Mouse (Mus musculus): Measurements from ENCODE around the gene Wfdc1. TPM values are rescaled to one million over a fixed set of nuclear protein-coding genes. Genes with fewer than 3 reads are reported as not detected.
A peak's percentile ranks its signal among the peaks of the same experiment; 100 is the strongest.

Wfdc1 gene
- total and polyA plus RNA-seq, 2 experiments from 2014 or later: 8.5 to 11.6 TPM

GRCm38 (mm10) chr8:119641058-119641457, 25.1 kb upstream of the Wfdc1 start:
- no peak overlapping the region for H3K4me2 ChIP-seq (ENCODE audit: low read depth, low read length, poor library complexity, severe bottlenecking)
- no peak overlapping the region for H3K4me3 ChIP-seq (ENCODE audit: low read depth, low read length)
- H3K27ac ChIP-seq (ENCODE audit: low read depth, low read length): no peak overlapping the region
- WGBS: 88% methylated on average over 5 of the region's 5 CpGs
- H3K27me3 ChIP-seq (ENCODE audit: insufficient read depth, low read length): no peaks in the 10 kb centered on the region
- H3K36me3 ChIP-seq (ENCODE audit: insufficient read depth, low read length): no peaks in the 10 kb centered on the region
- no peaks in the 10 kb centered on the region for H3K4me1 ChIP-seq (ENCODE audit: insufficient read depth, low read length)
- H3K9ac ChIP-seq (replicated peaks; ENCODE audit: low read length, poor library complexity, severe bottlenecking): no peak overlapping the region
- no peak for TF ChIP-seq CTCF (IDR thresholded peaks at IDR 0.05)
- DNase-seq (ENCODE audit: low spot score) (no peak), ATAC-seq (ENCODE audit: low FRiP score) (no peak)
- no peaks in the 10 kb centered on the region for H3K9me3 ChIP-seq (ENCODE audit: low read length)

DNA sequence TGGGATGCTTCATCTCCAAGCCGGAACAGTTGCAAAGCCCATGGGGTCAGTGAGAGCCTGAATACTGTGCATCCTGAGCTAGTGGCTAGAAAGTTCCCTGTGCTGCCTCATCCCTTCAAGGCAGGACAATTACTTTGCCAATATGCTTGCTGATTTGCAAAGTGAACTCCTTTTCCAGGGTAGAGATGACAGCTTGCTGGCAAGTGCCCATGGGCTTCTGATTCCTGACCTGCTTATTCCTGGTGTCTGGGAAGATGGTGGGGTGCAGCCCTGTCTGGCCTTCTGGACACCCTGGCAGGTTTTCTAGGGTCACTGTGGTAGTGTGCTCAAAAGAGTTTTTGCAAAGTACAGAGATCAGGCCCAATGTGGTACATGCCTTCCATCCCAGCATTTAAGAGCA, 23.2 kb upstream of the Wfdc1 start:
- Histone ChIP-seq H3K4me2 (ENCODE audit: low read depth, low read length, poor library complexity, severe bottlenecking) (no peak overlapping the region), H3K4me3 (ENCODE audit: low read depth, low read length) (no peak overlapping the region), H3K27me3 (ENCODE audit: insufficient read depth, low read length) (no peaks in the 10 kb centered on the region), H3K4me1 (ENCODE audit: insufficient read depth, low read length) (no peaks in the 10 kb centered on the region), H3K9me3 (ENCODE audit: low read length) (no peaks in the 10 kb centered on the region), H3K9ac (replicated peaks; ENCODE audit: low read length, poor library complexity, severe bottlenecking) (no peak overlapping the region), H3K36me3 (ENCODE audit: insufficient read depth, low read length) (no peaks in the 10 kb centered on the region), H3K27ac (ENCODE audit: low read depth, low read length) (no peak overlapping the region)
- no peak for DNase-seq (ENCODE audit: low spot score)
- no peak for ATAC-seq (ENCODE audit: low FRiP score)
- WGBS: 93% methylated on average over 1 of the region's 1 CpGs
- TF ChIP-seq CTCF (IDR thresholded peaks at IDR 0.05): no peak

DNA sequence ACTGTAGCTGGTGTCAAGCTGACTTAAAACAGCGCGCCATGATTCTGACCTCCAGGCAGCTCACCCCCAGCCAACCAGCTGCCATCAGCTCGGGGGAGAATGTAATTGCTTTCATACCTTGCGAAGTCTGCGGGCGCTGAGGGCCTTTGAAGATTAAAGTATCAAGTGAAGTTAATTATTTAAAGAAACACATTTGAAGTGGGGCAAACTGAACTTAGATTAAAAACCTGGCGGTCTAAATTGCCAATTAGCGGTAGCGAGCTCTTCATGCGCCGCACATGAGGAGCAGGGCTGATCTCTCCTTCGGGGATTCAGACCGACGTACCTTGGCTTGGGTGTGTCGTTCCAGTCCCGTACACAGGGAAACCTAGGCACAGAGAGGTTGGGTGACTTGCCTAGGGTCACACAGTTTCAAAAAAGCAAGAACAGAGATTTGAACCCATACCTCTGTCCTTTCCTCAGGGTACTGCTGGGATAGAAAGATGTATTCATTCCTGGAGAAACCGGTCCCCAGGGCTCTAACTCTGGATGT, 21.7 kb upstream of the Wfdc1 start:
- Histone ChIP-seq H3K4me1 (ENCODE audit: insufficient read depth, low read length) (no peaks in the 10 kb centered on the region), H3K4me2 (ENCODE audit: low read depth, low read length, poor library complexity, severe bottlenecking) (no peak overlapping the region), H3K9me3 (ENCODE audit: low read length) (no peaks in the 10 kb centered on the region), H3K27ac (ENCODE audit: low read depth, low read length) (0 out of 2 replicates have a peak overlapping the region, but pooled peaks have one; percentile 43), H3K4me3 (ENCODE audit: low read depth, low read length) (no peak overlapping the region), H3K36me3 (ENCODE audit: insufficient read depth, low read length) (no peaks in the 10 kb centered on the region), H3K27me3 (ENCODE audit: insufficient read depth, low read length) (no peaks in the 10 kb centered on the region), H3K9ac (replicated peaks; ENCODE audit: low read length, poor library complexity, severe bottlenecking) (no peak overlapping the region)
- 51% methylated on average over 17 of the region's 17 CpGs for WGBS
- ATAC-seq (ENCODE audit: low FRiP score) (peak; percentile 49; the same call in 1 of the 2 replicates), DNase-seq (ENCODE audit: low spot score) (peak; percentile 55)
- no peak for TF ChIP-seq CTCF (IDR thresholded peaks at IDR 0.05)

- ATAC-seq (ENCODE audit: low FRiP score): no peak
- no peak overlapping the region for H3K4me3 ChIP-seq (ENCODE audit: low read depth, low read length)
- WGBS: 32% methylated on average over 18 of the region's 18 CpGs
- peak overlapping the region; percentile 43; the same call in 1 of the 2 replicates for H3K27ac ChIP-seq (ENCODE audit: low read depth, low read length)
- no peak overlapping the region for H3K4me2 ChIP-seq (ENCODE audit: low read depth, low read length, poor library complexity, severe bottlenecking)
- TF ChIP-seq CTCF (IDR thresholded peaks at IDR 0.05): no peak
- peak; percentile 66 for DNase-seq (ENCODE audit: low spot score)
- H3K9ac ChIP-seq (replicated peaks; ENCODE audit: low read length, poor library complexity, severe bottlenecking): no peak overlapping the region
- no peaks in the 10 kb centered on the region for H3K4me1 ChIP-seq (ENCODE audit: insufficient read depth, low read length)
- H3K36me3 ChIP-seq (ENCODE audit: insufficient read depth, low read length): no peaks in the 10 kb centered on the region
- no peaks in the 10 kb centered on the region for H3K9me3 ChIP-seq (ENCODE audit: low read length)
- H3K27me3 ChIP-seq (ENCODE audit: insufficient read depth, low read length): no peaks in the 10 kb centered on the region
Measured at GRCm38 (mm10) chr8:119644981-119645597, 21.1 kb upstream of the Wfdc1 start.

- no peak overlapping the region for H3K4me3 ChIP-seq (ENCODE audit: low read depth, low read length)
- H3K4me2 ChIP-seq (ENCODE audit: low read depth, low read length, poor library complexity, severe bottlenecking): no peak overlapping the region
- no peaks in the 10 kb centered on the region for H3K9me3 ChIP-seq (ENCODE audit: low read length)
- WGBS: 84% methylated on average over 3 of the region's 3 CpGs
- DNase-seq (ENCODE audit: low spot score): no peak
- H3K9ac ChIP-seq (replicated peaks; ENCODE audit: low read length, poor library complexity, severe bottlenecking): no peak overlapping the region
- TF ChIP-seq CTCF (IDR thresholded peaks at IDR 0.05): peak; percentile 46; the same call in 1 of the 2 replicates
- no peaks in the 10 kb centered on the region for H3K36me3 ChIP-seq (ENCODE audit: insufficient read depth, low read length)
- no peaks in the 10 kb centered on the region for H3K4me1 ChIP-seq (ENCODE audit: insufficient read depth, low read length)
- H3K27ac ChIP-seq (ENCODE audit: low read depth, low read length): no peak overlapping the region
- no peak for ATAC-seq (ENCODE audit: low FRiP score)
- H3K27me3 ChIP-seq (ENCODE audit: insufficient read depth, low read length): no peaks in the 10 kb centered on the region
Measured at GRCm38 (mm10) chr8:119646197-119646596, 20.0 kb upstream of the Wfdc1 start.

GRCm38 (mm10) chr8:119646846-119647245, 19.3 kb upstream of the Wfdc1 start:
- Histone ChIP-seq H3K9me3 (ENCODE audit: low read length) (no peaks in the 10 kb centered on the region), H3K4me2 (ENCODE audit: low read depth, low read length, poor library complexity, severe bottlenecking) (no peak overlapping the region), H3K4me3 (ENCODE audit: low read depth, low read length) (no peak overlapping the region), H3K27me3 (ENCODE audit: insufficient read depth, low read length) (no peaks in the 10 kb centered on the region), H3K4me1 (ENCODE audit: insufficient read depth, low read length) (no peaks in the 10 kb centered on the region), H3K36me3 (ENCODE audit: insufficient read depth, low read length) (no peaks in the 10 kb centered on the region), H3K27ac (ENCODE audit: low read depth, low read length) (no peak overlapping the region), H3K9ac (replicated peaks; ENCODE audit: low read length, poor library complexity, severe bottlenecking) (no peak overlapping the region)
- ATAC-seq (ENCODE audit: low FRiP score) (no peak), DNase-seq (ENCODE audit: low spot score) (no peak)
- TF ChIP-seq CTCF (IDR thresholded peaks at IDR 0.05): no peak; the same call in 1 of the 2 replicates
- 89% methylated on average over 7 of the region's 7 CpGs for WGBS

Data from midbrain, postnatal 0 days (tissue).